Mouse (Mus musculus) intestine, postnatal 0 days (tissue): ENCODE results near the gene Zfp605. TPM values are rescaled to one million over a fixed set of nuclear protein-coding genes. Genes with fewer than 3 reads are reported as not detected.

Source experiments
- ATAC-seq: fragments of 200-750 bp; cut with Nextera tagmentation; 2 replicates; pipeline ENCODE4 v1.8.0; 2017; ENCODE audit warnings: mild to moderate bottlenecking, moderate TSS enrichment, moderate library complexity
- H3K27ac ChIP-seq: fragments of 300-500 bp; sonication (generic); 2 replicates; pipeline ENCODE4 v1.5.1; 2014; ENCODE audit warnings: mild to moderate bottlenecking, low read depth, low read length, moderate library complexity
- H3K27me3 ChIP-seq: fragments of 300-500 bp; sonication (generic); replicated peaks from 2 replicates; pipeline ENCODE4 v1.6.1; 2014; ENCODE audit warnings: low read length, mixed read lengths; ENCODE audit not compliant: control insufficient read depth, insufficient read depth
- H3K36me3 ChIP-seq: fragments of 300-500 bp; sonication (generic); 2 replicates; pipeline ENCODE4 v1.6.1; 2014; ENCODE audit warnings: mild to moderate bottlenecking, moderate library complexity; ENCODE audit not compliant: control insufficient read depth, insufficient read depth
- H3K4me1 ChIP-seq: fragments of 300-500 bp; sonication (generic); replicated peaks from 2 replicates; pipeline ENCODE4 v1.6.1; 2014; ENCODE audit warnings: antibody characterized with exemption, low read length, mixed read lengths; ENCODE audit not compliant: control insufficient read depth, insufficient read depth
- H3K4me2 ChIP-seq: fragments of 300-500 bp; sonication (generic); replicated peaks from 2 replicates; pipeline ENCODE4 v1.6.1; 2014; ENCODE audit warnings: low read depth, mild to moderate bottlenecking, moderate library complexity
- H3K4me3 ChIP-seq: fragments of 300-500 bp; sonication (generic); 2 replicates; pipeline ENCODE4 v1.5.1; 2014; ENCODE audit warnings: low read depth, low read length
- H3K9ac ChIP-seq: fragments of 300-500 bp; sonication (generic); 2 replicates; pipeline ENCODE4 v1.6.1; 2014; ENCODE audit warnings: mild to moderate bottlenecking, low read depth, low read length
- H3K9me3 ChIP-seq: fragments of 300-500 bp; sonication (generic); 2 replicates; pipeline ENCODE4 v1.6.1; 2016; ENCODE audit warnings: mixed run types; ENCODE audit not compliant: control insufficient read depth
- CTCF ChIP-seq: sonication (generic); IDR thresholded peaks from 2 replicates; pipeline ENCODE4 v1.5.1; 2016; ENCODE audit warnings: low read depth, mild to moderate bottlenecking, control low read depth, antibody characterized with exemption, moderate library complexity
- WGBS: fragments of 180-500 bp; shearing (Covaris S2); extraction: QIAGEN DNeasy Blood & Tissue Kit; methylation state at CpG from one replicate; pipeline ENCODE4 v1.1.7; 2014; 5-methylcytosine and 5-hydroxymethylcytosine counted together
- polyA plus RNA-seq: library from polyadenylated mRNA; unstranded; fragments of >200 nt; fragmentation: Nextera tagmentation; extraction: Ambion mirVana; gene quantifications from 2 replicates; pipeline ENCODE4 v1.2.1, GENCODE M21; 2015

Zfp605 gene
- polyA plus RNA-seq, 1 experiment from 2014 or later: 2.0 TPM

- Histone ChIP-seq H3K27ac (no peak overlapping the region), H3K4me1 (no peaks in the 10 kb centered on the region), H3K36me3 (no peaks in the 10 kb centered on the region), H3K9me3 (no peaks in the 10 kb centered on the region), H3K27me3 (no peaks in the 10 kb centered on the region), H3K4me2 (peak overlapping the region; percentile 76), H3K9ac (no peak overlapping the region), H3K4me3 (peak overlapping the region; percentile 51)
- WGBS: 1% methylated on average over 4 of the region's 4 CpGs
- no peak for TF ChIP-seq CTCF
- peak; percentile 12; the same call in 1 of the 2 replicates for ATAC-seq
Observed at GRCm38 (mm10) chr5:110094847-110095213, 15.1 kb upstream of the Zfp605 start.

- H3K9me3 ChIP-seq: no peaks in the 10 kb centered on the region
- H3K4me2 ChIP-seq: no peak overlapping the region
- no peak overlapping the region for H3K9ac ChIP-seq
- H3K36me3 ChIP-seq: peaks cover 16% of the 10 kb centered on the region
- TF ChIP-seq CTCF: no peak
- 28% methylated on average over 1 of the region's 1 CpGs for WGBS
- peaks cover 4% of the 10 kb centered on the region for H3K4me1 ChIP-seq
- H3K27ac ChIP-seq: no peak overlapping the region
- ATAC-seq: no peak
- H3K4me3 ChIP-seq: no peak overlapping the region
- no peaks in the 10 kb centered on the region for H3K27me3 ChIP-seq
Observed at GRCm38 (mm10) chr5:110098991-110099477, 10.9 kb upstream of the Zfp605 start.

- H3K9ac ChIP-seq: no peak within 1 kb of the TSS
- peak; percentile 9; the same call in 1 of the 2 replicates for ATAC-seq
- 17% methylated on average over 25 of the region's 25 CpGs for WGBS
- no peaks in the 10 kb centered on the region for H3K27me3 ChIP-seq
- H3K9me3 ChIP-seq: no peaks in the 10 kb centered on the region
- H3K4me3 ChIP-seq: peak within 1 kb of the TSS; percentile 32; the same call in 1 of the 2 replicates
- H3K4me2 ChIP-seq: peak within 1 kb of the TSS; percentile 70
- peaks cover 4% of the 10 kb centered on the region for H3K4me1 ChIP-seq
- peaks cover 25% of the 10 kb centered on the region for H3K36me3 ChIP-seq
- H3K27ac ChIP-seq: no peak within 1 kb of the TSS
- no peak for TF ChIP-seq CTCF
Observed at GRCm38 (mm10) chr5:110099656-110100580, 10.0 kb upstream of the Zfp605 start, which contains the start of gene Plcxd1. TSS of gene Plcxd1 (plus strand) at chr5:110099969.

- Histone ChIP-seq H3K4me1 (peaks cover 4% of the 10 kb centered on the region), H3K9me3 (no peaks in the 10 kb centered on the region), H3K4me3 (peak overlapping the region; percentile 32), H3K27me3 (no peaks in the 10 kb centered on the region), H3K9ac (no peak overlapping the region), H3K36me3 (peaks cover 34% of the 10 kb centered on the region), H3K27ac (no peak overlapping the region), H3K4me2 (peak overlapping the region; percentile 70)
- no peak for TF ChIP-seq CTCF
- ATAC-seq: peak; percentile 17; the same call in 1 of the 2 replicates
- 4% methylated on average over 34 of the region's 37 CpGs for WGBS
Observed at GRCm38 (mm10) chr5:110100921-110101631, 8.8 kb upstream of the Zfp605 start.

GRCm38 (mm10) chr5:110101716-110102347 lies 8.1 kb upstream of the Zfp605 start:
- no peak overlapping the region for H3K27ac ChIP-seq
- peak overlapping the region; percentile 32 for H3K4me3 ChIP-seq
- no peaks in the 10 kb centered on the region for H3K27me3 ChIP-seq
- H3K9ac ChIP-seq: no peak overlapping the region
- ATAC-seq: peak; percentile 54
- peaks cover 41% of the 10 kb centered on the region for H3K36me3 ChIP-seq
- no peak for TF ChIP-seq CTCF
- H3K4me1 ChIP-seq: peaks cover 4% of the 10 kb centered on the region
- peak overlapping the region; percentile 70 for H3K4me2 ChIP-seq
- no peaks in the 10 kb centered on the region for H3K9me3 ChIP-seq
- 14% methylated on average over 34 of the region's 34 CpGs for WGBS

- Histone ChIP-seq H3K4me1 (peaks cover 4% of the 10 kb centered on the region), H3K4me3 (no peak overlapping the region), H3K9ac (no peak overlapping the region), H3K27me3 (no peaks in the 10 kb centered on the region), H3K4me2 (no peak overlapping the region), H3K9me3 (no peaks in the 10 kb centered on the region), H3K36me3 (peaks cover 41% of the 10 kb centered on the region), H3K27ac (no peak overlapping the region)
- ATAC-seq: no peak
- WGBS: 89% methylated on average over 13 of the region's 13 CpGs
- no peak for TF ChIP-seq CTCF
Observed at GRCm38 (mm10) chr5:110102429-110102828, 7.5 kb upstream of the Zfp605 start.
